Mouse (Mus musculus) E14TG2a.4 (cell line): ENCODE results near the gene Fgf12.

Experiments used
- H3K27me3 ChIP-seq: 2 replicates; pipeline ENCODE4 v1.6.1; 2014; ENCODE audit warnings: low read length, control low read depth; ENCODE audit not compliant: insufficient read depth
- H3K36me3 ChIP-seq: 2 replicates; pipeline ENCODE4 v1.6.1; 2014; ENCODE audit warnings: low read length, control low read depth; ENCODE audit not compliant: insufficient read depth
- H3K4me1 ChIP-seq: replicated peaks from 2 replicates; pipeline ENCODE4 v1.6.1; 2014; ENCODE audit warnings: low read depth, low read length, control low read depth
- H3K4me3 ChIP-seq: replicated peaks from 2 replicates; pipeline ENCODE4 v1.5.1; 2014; ENCODE audit warnings: mild to moderate bottlenecking, low read length
- H3K9me3 ChIP-seq: 2 replicates; pipeline ENCODE4 v1.6.1; 2014; ENCODE audit warnings: low read length, control low read depth
- CTCF ChIP-seq: conservative IDR thresholded peaks from 2 replicates; pipeline ENCODE4 v1.5.1; 2014; ENCODE audit warnings: low read length
- NANOG ChIP-seq: IDR thresholded peaks from 2 replicates; pipeline ENCODE4 v1.6.1; 2014; ENCODE audit warnings: borderline replicate concordance, low read length, mixed read lengths
- POU5F1 ChIP-seq: IDR thresholded peaks from 2 replicates; pipeline ENCODE4 v1.6.1; 2014; ENCODE audit warnings: low read length, borderline replicate concordance

Gene Fgf12

GRCm38 (mm10) chr16:28350624-28351023 is 402.2 kb downstream of the Fgf12 start:
- H3K4me3 ChIP-seq = no peak overlapping the region
- TF ChIP-seq CTCF = no peak
- TF ChIP-seq NANOG = no peak
- TF ChIP-seq POU5F1 = no peak
- H3K36me3 ChIP-seq = no peaks in the 10 kb centered on the region
- no peaks in the 10 kb centered on the region for H3K27me3 ChIP-seq
- no peaks in the 10 kb centered on the region for H3K4me1 ChIP-seq
- H3K9me3 ChIP-seq = no peaks in the 10 kb centered on the region

- Histone ChIP-seq H3K36me3 (no peaks in the 10 kb centered on the region), H3K27me3 (no peaks in the 10 kb centered on the region), H3K9me3 (no peaks in the 10 kb centered on the region), H3K4me1 (no peaks in the 10 kb centered on the region), H3K4me3 (no peak overlapping the region)
- no peak for TF ChIP-seq POU5F1
- no peak for TF ChIP-seq CTCF
- no peak for TF ChIP-seq NANOG
Observed at GRCm38 (mm10) chr16:28345323-28345722, 407.5 kb downstream of the Fgf12 start.

DNA sequence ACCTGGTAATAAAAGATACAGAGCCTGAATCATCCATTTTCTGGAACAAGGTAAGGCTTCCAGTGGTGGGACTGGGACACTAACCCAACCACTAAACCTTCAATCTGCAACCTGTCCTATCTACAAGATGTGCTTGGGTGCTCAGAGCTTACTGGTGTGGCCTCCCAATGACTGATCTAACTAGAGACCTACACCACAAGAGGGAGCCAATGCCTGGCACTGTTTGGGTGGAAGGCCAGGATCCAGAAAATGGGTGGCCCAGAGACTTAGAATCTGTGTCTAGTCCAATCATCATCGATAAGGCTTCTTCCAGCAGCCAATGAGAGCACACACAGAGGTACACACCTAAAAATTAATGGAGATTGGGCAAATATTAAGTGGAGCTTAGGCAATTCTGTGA is 414.9 kb downstream of the Fgf12 start:
- H3K4me1 ChIP-seq = 0 out of 2 replicates have a peak, but pooled peaks cover 5% of the 10 kb centered on the region
- no peaks in the 10 kb centered on the region for H3K9me3 ChIP-seq
- TF ChIP-seq POU5F1 (no peak), NANOG (no peak), CTCF (no peak)
- no peaks in the 10 kb centered on the region for H3K27me3 ChIP-seq
- H3K36me3 ChIP-seq = no peaks in the 10 kb centered on the region
- H3K4me3 ChIP-seq = no peak overlapping the region

GRCm38 (mm10) chr16:28336700-28337099 is 416.2 kb downstream of the Fgf12 start:
- TF ChIP-seq POU5F1 (no peak), CTCF (no peak)
- Histone ChIP-seq H3K36me3 (no peaks in the 10 kb centered on the region), H3K27me3 (no peaks in the 10 kb centered on the region), H3K4me1 (0 out of 2 replicates have a peak, but pooled peaks cover 5% of the 10 kb centered on the region), H3K9me3 (no peaks in the 10 kb centered on the region), H3K4me3 (no peak overlapping the region)

GRCm38 (mm10) chr16:28335025-28335424 is 417.8 kb downstream of the Fgf12 start:
- TF ChIP-seq CTCF = no peak
- H3K4me3 ChIP-seq = no peak overlapping the region
- 0 out of 2 replicates have a peak, but pooled peaks cover 3% of the 10 kb centered on the region for H3K4me1 ChIP-seq
- H3K36me3 ChIP-seq = no peaks in the 10 kb centered on the region
- H3K27me3 ChIP-seq = no peaks in the 10 kb centered on the region
- no peaks in the 10 kb centered on the region for H3K9me3 ChIP-seq

DNA sequence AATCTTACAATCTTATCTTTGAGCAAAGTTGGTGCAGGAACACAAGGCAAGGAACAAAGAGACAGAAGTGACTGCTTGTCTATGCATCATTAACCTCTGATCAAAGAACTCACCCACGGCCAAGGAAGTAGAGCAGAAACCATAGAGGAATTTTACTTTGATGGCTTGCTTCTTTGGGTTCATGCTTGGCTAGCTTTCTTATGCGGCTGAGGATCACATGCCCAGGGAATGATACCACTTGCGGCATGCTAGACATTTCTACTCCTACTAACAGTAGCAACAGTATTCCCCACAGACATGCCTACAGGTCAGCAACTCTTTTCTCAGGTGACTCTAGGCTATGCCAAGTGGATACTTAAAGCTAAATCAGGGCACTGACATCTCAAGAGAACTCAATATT is 429.3 kb downstream of the Fgf12 start:
- H3K27me3 ChIP-seq = no peaks in the 10 kb centered on the region
- no peaks in the 10 kb centered on the region for H3K9me3 ChIP-seq
- no peaks in the 10 kb centered on the region for H3K4me1 ChIP-seq
- no peaks in the 10 kb centered on the region for H3K36me3 ChIP-seq
- TF ChIP-seq CTCF (no peak), NANOG (no peak), POU5F1 (no peak)
- H3K4me3 ChIP-seq = no peak overlapping the region

DNA sequence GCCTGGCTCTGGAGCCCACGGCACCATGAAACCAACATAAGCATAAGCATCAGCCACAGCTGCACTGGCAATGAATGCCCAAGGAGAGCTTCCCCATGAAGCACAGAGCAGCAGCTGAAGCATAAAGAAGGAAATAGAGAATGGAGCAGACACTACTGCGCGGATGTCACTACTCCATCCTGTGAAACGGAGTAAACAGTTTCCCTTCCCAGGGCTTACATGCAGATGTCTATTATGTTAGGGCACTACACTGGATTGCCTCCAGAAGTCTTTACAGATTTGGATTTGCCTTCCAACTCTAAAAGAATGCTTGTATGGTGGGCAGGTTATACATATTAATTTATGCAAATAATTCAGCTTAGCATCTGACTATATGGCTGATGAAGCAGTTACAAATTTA is 441.2 kb downstream of the Fgf12 start:
- no peaks in the 10 kb centered on the region for H3K36me3 ChIP-seq
- H3K27me3 ChIP-seq = no peaks in the 10 kb centered on the region
- H3K4me3 ChIP-seq = no peak overlapping the region
- H3K9me3 ChIP-seq = no peaks in the 10 kb centered on the region
- H3K4me1 ChIP-seq = no peaks in the 10 kb centered on the region
- TF ChIP-seq NANOG (no peak), POU5F1 (no peak), CTCF (no peak)

DNA sequence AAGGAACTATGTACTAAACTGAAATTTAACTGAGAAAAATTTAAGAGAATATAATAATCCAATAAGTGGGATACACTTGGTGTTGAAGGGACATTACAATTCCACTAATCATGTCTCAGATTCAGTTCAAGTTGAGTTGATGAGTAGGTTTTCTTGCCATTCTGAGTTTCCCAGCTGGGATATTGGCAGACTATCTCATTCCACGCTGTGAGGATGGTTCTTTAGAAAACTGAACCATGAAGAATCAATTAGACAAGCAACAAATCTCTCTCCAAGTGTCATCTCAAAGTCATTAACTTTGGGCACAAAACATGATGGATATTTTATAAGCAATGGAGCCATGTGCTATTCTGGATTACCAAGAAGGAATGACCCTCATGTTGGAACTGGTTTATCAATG is 449.0 kb downstream of the Fgf12 start:
- Histone ChIP-seq H3K36me3 (no peaks in the 10 kb centered on the region), H3K4me1 (no peaks in the 10 kb centered on the region), H3K9me3 (no peaks in the 10 kb centered on the region), H3K27me3 (no peaks in the 10 kb centered on the region), H3K4me3 (no peak overlapping the region)
- TF ChIP-seq CTCF (no peak), NANOG (no peak), POU5F1 (no peak)

DNA sequence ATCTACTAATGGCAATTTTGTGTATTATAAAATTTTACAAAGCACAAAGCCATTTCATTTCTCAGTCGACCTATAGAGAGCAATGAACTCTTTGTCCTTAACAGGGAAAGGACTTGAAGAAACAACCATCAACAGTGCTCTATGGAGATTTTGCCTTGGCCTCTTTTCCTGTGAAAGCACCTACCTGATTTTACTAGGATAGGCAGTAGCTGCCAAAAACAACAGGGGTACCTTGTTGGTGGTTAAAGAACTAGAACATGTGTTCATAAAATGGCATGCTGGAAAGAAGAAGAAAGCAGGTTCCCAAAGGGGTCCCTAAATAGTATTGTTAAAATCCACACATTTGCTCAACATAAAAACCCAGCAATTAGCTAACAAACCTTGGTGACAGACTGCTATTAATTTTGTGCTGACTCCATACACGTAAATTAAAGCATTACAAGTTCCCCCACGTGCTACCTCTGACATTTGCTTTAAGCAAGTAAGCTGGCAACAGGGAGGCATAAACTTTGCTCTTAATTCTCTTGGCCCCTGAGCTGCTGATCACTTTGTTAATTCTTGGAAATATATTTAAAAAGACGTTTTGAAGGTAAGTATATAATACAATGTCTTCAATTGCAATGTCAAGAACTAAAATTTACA is 463.1 kb downstream of the Fgf12 start:
- Histone ChIP-seq H3K4me1 (no peaks in the 10 kb centered on the region), H3K9me3 (no peaks in the 10 kb centered on the region), H3K27me3 (no peaks in the 10 kb centered on the region), H3K36me3 (no peaks in the 10 kb centered on the region), H3K4me3 (no peak overlapping the region)
- no peak for TF ChIP-seq POU5F1
- no peak for TF ChIP-seq CTCF
- TF ChIP-seq NANOG = no peak
